Mouse (Mus musculus): Measurements from ENCODE around the gene Lmna. TPM values are rescaled to one million over a fixed set of nuclear protein-coding genes. Genes with fewer than 3 reads are reported as not detected.
A peak's percentile ranks its signal among the peaks of the same experiment; 100 is the strongest.

Lmna gene
- total RNA-seq, 2 experiments from 2014 or later, result 9.0 to 45.6 TPM

DNA sequence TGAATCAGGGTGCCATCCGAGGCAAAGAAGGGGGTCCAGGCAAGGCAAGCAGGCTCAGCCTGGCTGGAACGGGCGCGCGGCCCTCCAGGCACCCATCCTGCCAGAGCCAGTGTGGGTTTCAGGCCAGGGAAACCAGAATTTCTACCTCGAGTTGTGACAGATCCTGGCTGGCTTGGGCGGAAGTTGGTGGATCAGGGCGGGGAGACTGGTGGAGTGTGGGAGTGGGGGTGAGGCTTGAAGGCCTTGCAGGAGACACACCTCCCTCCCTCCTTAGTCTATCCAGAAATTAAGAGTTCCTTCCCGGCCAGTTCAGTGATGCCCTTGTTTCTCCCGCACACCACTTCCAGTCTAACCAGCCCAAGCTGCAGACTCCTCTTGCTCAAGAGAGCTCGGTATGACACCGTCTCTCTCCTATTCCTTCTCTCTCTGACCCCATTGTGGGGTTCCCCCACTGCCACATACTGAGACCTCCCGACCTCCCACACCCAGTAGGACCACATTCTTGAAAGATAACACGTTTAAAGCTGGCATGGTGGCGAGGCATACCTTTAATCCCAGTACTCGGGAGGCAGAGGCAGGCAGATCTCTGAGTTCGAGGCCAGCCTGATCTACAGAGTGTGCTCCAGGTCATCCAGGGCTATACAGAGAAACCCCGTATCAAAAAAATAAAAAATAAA is 54.0 kb downstream of the Lmna start:
- no peak for ATAC-seq (replicated peaks; ENCODE audit: low FRiP score, poor library complexity, severe bottlenecking)

DNA sequence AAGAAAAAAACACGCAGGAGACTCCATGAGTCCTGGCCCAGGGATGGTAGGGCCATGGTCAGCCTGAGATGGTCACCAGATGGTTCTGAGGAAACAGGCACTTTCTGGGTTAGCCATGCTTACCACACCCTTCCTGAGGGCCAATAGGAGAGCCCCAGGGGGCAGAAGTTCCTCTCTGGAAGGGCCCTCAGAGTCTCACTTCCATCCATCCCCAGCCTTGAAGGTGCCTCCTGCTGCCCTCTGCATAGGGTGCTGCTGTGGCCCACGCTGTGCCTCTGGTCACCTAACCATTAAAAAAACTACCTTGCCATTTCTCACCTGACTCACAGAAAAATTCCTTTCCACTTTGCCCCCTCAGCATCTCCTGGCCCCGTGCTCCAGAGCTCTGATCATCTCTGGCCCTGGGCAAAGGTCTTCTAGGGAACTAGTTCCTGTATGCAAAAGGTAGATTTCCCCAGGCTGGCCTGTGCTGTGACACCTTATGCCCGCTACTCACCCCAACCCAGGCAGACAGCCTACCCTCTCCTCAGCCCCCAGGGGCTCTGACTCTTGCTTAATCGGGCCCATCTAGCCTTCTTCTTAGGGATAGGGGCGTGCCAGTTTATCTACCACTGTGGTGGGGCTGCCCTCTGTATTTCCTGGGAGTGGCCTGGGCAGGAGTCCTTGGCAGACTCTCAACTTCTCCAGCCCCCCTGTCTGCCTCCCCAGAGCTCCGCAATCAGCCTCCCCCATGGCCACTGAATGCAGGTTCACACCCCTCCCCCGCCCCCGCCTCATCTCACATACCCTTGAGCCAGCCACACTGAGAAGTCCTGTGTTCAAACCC is 54.8 kb downstream of the Lmna start:
- ATAC-seq (replicated peaks; ENCODE audit: low FRiP score, poor library complexity, severe bottlenecking), result no peak

DNA sequence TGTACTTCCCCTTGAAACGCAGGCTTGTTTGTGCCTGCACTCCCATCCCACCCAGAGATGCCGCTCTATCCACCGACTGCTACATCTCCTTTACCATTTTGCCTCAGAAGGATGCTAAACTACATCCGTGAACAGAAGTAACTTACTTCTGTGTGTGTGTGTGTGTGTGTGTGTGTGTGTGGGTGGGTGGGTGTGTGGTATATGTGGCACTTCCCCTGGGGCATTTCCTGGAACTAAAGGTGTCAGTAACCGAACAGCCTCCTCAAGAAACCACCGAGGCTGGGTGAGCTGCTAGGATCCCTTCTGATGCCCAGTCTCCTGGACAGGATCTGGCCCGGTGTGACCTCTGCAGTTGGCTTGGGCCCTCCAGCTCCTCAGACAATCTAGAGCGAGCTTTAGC is 55.8 kb downstream of the Lmna start:
- no peak for ATAC-seq (replicated peaks; ENCODE audit: low FRiP score, poor library complexity, severe bottlenecking)

DNA sequence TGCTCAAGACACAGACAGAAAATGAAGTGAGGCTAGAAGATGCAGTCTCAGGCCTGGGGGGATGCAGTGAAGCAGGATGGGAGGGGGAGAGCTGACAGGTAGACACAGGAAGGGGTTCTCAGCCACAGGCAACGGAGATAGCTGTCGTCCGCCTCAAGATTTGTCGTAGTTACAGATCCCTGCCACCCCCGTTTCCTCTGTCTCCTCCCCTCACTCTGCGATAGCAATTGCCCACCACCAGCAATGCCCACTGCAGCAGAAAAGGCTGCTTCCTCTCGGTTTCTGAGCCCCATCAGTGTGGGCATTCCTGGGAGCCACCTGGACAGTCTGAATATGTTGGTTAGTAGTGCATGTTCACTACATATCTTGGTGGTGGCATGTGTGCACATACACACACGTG is 56.4 kb downstream of the Lmna start:
- no peak for ATAC-seq (replicated peaks; ENCODE audit: low FRiP score, poor library complexity, severe bottlenecking)

DNA sequence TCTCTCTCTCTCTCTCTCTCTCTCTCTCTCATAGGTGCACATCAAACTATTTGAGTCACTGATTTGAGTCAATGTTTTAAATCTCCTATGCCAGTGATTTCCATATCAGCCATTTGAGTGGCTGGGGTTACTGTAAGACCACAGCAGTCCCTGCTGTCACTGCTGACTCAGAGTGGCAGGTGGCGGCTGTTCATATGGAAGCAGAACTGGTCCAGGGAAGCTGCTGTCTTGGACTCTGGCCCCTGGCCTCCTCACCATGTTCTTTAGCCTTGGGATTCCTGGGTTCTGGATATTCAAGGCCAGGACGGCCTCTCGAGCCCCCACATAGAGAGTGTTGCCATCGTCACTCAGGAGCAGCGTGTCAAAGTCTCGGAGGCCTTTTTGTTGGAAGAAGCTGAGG is 57.0 kb downstream of the Lmna start:
- ATAC-seq (replicated peaks; ENCODE audit: low FRiP score, poor library complexity, severe bottlenecking), result no peak

DNA sequence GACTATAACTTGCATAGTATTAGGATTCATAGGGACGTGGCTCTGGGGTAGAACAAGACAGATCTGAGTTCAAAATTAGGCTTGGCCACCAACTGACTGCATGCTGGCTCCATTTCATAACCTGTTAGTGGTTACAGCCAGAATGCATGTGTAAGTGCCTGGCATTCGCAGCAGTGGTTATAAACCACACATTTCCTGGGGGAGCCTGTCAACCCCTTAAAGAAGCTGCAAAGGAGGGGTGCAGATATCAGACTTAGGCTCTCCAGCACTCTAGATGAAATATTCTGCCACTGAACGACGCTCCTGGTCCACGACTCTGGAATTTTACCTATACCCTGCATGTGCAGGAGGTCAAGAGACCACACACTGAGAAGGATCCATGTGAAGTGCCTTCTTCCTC is 57.5 kb downstream of the Lmna start:
- ATAC-seq (replicated peaks; ENCODE audit: low FRiP score, poor library complexity, severe bottlenecking), result no peak

DNA sequence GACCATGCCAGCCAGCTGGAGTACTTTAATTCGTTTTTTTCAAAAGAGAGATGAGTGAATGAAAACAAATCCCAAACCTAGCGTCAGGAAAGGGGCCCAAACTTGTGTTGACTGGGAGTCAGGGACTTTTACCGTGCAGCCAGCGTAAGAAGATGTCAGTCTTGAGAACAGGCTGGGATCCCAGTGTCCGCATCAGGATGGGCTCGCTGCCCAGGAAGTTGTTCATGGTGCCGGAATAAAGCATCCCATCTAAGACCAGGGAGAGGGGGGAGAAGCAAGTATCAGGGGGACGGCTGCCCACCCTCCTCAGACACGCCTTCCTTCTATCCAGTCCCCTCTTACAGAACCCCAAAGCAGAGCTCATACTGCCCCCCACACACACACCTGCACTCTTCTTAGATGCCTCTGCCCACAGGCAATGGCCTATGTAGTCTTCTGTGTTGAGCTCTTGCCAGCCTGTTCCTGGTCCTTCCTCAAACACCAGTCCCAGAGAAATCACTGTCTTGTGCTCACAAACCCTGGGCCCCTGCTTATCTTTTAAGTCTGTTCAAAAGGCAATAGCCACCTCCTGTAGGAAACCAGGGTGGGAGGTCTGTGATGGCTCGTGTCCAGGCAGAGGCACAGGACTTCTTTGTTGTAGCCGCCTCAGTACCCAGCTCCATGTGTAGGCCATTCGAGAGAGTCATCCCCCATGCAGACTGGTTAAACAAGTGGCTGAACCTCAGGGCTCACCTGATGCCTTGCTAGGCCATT is 59.2 kb downstream of the Lmna start:
- no peak for ATAC-seq (replicated peaks; ENCODE audit: low FRiP score, poor library complexity, severe bottlenecking)

DNA sequence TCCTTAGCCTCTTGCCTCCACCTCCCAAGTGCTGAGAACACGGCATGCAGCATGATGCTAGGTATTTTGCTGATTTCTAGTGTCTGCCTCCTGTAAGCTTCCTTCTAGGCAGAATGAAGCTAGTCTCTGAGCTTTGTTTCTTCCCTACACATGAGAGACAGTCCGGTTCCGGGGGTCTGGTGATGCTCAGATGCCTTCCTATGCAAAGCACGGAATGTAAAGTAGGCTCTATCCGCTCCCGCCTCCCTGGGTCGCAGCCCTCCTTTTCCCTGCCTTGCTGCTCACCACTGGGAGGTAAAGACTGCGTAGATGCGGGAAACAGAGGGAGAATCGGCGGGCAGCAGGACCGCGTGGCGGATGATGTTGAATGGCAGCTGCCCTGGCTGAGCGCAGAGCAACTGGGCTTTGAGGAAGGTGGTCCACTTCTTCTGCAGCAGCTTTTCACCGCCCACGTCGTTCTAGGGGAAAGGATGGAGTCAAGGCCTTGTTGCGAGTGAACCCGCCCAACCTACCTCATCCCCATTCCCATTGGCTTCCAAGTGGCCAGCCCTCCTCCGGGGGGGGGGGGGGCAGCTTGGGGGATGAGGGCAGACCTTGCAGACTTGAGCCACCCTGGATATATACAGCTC is 60.2 kb downstream of the Lmna start:
- no peak for ATAC-seq (replicated peaks; ENCODE audit: low FRiP score, poor library complexity, severe bottlenecking)

DNA sequence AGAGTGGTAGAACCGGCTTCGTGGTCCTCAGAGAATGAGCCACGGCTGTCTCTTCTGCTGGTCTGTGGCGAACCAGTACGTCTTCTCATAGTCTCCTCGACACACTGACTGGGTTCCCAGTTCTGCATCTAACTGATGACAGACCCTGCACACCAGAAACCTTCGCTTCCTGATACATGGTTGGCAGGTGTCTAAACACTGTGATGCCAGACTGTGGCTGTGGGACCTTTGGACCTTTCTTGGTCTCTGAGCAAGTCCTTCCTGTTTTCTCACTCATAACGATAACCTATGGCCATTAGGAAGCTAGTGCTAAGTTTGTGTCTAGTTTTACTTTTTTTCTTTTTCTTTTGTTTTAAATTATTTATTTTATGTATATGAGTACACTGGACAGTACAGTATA is 61.3 kb downstream of the Lmna start:
- ATAC-seq (replicated peaks; ENCODE audit: low FRiP score, poor library complexity, severe bottlenecking), result no peak

DNA sequence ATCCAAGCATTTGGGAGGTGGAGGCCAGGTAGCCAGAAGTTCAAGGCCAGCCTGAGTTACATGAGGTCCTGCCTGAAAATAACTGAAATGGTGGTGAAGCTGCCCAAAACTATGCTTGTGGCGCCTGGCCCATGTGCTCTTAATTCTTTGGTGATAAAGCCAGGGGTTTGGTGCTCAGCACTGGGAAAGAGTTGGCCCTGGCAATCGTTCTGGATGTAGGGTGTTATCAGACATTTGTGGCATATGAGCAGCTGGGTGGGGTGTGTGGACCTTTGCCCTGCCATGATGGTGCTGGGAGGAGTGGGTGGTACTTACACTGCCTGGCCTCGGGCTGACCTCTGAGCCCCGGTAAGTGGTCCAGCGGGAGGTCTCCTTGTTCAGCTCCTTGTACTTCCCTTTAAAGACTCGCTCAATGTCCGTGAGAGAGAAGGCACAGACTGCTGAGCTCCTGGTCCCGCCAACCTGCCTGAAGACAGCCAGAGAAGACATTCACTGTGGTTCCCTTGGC is 62.0 kb downstream of the Lmna start:
- ATAC-seq (replicated peaks; ENCODE audit: low FRiP score, poor library complexity, severe bottlenecking), result no peak

DNA sequence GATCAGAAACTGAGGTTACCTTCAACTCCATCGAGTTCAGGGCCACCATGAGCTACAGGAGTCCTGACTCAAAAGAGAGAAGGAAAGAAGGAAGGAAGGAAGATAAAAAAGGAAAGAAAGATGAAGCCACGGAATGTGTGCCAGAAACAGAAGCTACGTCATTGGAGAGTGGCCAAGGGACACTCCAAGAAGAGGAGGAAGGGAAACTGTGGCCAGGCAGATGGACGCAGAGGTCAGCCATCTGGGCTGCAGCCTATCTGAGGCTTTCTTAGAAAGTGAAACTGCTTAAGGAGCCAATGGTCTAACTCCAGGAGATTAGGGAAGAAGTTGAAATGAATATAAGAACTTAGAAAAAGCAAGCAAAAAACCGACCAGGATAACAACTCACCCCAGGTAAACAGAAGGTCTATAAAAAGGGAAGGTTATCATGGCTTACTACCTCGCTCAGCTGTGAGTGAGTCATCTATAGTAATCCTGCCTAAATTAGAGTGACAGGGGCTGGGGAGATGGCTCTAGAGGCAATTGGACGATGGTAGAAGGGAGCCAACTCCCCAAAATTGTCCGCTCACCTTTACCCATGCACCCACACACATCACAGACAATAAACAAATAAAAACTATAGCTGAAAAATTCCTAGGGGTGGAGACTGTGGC is 63.2 kb downstream of the Lmna start:
- no peak for ATAC-seq (replicated peaks; ENCODE audit: low FRiP score, poor library complexity, severe bottlenecking)

DNA sequence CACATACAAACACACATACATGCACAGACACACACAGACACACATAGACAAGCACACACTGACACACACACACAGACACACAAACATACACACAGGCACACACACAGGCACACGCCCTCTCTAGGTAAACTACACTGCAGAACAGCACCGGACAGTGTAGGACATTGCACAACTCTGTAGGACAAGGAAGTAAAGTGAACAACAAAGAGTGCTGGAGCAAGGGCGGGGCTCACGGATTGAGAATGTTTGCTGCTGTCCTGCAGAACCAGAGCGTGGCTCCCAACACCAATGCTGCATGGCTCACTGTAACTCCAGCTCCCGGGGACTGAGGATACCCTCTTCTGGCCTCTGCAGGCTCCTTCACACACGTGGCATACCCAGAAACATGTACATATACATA is 66.9 kb downstream of the Lmna start:
- ATAC-seq (replicated peaks; ENCODE audit: low FRiP score, poor library complexity, severe bottlenecking), result no peak

DNA sequence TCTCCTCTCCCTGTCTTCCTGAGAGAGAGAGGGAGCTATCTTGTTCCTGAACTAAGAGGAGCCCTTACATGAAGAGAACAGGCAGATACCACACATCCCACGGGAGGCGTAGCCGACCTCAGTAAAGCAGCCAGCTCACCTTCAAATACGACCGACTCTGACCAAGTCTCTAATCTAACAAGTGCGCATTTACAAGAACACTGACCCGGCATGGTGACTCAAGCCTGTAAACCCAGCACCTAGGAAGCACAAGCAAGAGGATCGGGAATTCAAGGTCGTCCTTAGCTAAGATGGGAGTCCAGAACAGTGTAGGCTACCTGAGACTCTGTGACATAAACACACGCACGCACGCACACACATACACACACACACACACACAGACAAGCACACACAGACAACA is 67.3 kb downstream of the Lmna start:
- ATAC-seq (replicated peaks; ENCODE audit: low FRiP score, poor library complexity, severe bottlenecking), result no peak

DNA sequence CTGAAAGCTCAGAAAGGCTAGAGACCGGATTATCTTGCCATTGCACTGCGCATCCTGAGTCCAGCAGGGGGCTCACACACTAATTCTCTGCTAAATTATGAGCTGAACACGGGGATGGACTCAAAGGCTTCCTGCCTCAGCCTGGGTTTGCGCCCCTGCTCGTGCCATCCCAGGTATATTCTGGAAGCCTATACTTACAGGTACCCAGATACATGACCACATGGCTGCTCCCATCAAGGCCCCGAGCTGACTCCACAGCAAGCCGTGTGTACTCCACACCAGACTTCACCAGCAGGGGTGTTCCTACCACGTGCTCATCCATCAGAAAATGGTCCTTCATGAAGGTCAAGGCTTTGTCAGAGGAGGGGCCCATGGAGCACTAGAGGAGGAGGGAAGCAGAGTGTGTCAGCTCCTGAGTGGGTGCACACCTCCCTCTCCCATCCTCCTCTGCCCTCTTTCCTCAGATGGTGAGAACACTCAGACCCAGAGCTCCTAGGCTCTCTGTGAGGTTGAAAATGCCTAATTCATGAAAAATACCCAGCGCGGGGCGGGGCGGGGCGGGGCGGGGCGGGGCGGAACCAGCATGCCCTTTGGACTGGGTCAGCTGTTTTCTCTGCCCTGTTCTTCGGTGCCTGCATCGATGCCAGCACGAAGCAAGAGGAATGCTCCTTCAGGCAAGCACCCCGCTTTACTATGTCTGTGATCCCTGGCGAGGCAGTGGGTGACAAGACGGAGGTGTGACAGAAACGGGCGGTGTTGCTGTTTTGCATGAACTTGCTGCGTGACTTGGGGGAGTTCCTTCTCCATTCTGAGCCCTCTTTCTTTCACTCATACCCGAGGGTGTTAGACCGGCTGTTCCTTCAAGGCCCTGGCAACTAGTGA is 69.0 kb downstream of the Lmna start:
- ATAC-seq (replicated peaks; ENCODE audit: low FRiP score, poor library complexity, severe bottlenecking), result no peak

DNA sequence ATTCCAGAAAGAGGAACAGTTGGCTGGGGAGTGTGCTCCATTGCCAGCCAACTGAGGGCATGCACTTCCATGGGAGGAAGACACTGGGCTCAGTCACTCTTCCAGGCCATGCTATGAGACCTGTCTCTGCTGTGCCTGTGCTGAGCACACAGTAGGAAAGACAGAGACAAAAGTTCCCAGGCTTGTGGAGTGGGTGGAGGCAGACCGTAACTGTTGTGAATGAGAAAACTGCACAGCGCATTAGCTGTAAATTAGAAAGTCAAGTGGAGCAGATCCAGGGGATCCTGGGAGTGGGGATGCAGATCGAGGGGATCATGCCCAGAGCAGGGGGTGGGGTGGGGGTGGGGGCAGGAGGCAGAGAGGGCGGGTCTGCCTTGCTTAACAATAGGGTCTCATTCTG is 70.2 kb downstream of the Lmna start:
- no peak for ATAC-seq (replicated peaks; ENCODE audit: low FRiP score, poor library complexity, severe bottlenecking)

DNA sequence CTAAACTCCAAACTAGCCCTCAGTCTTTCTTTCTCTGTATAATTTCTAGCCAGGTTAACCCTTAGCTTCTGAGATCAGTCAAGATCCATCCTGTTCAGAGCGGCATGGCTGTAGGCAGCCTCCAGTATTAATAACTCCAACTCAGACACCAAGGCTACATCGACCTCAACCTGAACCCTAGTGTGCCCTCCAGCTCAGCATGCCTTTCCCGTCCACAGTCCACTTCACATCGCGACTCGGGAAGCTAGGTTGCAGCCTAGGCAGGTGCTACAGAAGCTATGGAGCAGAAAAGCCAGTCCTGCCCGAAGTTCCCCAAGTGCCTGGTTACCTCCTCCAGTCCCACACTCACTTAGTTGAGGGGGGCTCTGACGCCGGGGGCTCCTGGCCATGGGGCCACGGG is 72.3 kb downstream of the Lmna start:
- no peak for ATAC-seq (replicated peaks; ENCODE audit: low FRiP score, poor library complexity, severe bottlenecking)

DNA sequence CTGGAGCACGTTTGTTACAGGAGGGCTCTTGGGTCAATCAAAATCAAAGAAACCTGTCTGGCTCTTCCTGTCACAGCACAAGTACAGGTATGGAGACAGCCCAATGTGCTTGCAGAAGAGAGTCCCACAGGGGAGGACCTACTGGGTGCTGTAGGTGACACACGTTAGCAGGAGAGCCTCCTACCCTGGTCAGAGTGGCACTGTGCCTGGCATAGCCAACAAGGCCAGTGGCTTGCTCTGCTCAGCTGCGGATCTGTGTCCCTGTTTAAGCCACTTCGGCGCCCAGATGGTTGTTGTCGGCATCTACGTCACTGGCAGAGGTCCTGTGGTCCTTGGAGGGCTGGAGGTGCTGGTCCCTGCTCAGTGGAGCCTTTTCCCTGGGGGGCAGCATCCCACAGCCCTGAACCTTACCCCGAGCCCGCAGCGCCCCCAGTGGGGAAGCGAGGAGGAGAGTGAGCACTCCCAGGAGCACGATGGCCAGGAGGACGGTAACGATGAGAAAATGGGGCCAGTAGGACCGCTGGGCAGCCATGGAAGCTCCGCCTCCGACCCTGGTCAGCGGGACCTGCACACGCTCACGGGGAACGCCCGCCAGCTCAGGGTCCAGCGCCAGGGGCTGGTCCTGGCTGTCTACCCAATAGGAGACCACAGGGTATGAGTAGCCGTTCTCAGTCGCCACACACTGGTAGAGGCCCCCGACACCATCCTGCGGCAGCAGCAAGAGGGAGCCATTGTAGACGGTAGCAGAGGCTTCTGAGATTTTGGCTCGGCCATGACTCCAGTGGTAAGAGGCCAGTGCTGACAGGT is 73.2 kb downstream of the Lmna start:
- peak; percentile 64 for ATAC-seq (replicated peaks; ENCODE audit: low FRiP score, poor library complexity, severe bottlenecking)

DNA sequence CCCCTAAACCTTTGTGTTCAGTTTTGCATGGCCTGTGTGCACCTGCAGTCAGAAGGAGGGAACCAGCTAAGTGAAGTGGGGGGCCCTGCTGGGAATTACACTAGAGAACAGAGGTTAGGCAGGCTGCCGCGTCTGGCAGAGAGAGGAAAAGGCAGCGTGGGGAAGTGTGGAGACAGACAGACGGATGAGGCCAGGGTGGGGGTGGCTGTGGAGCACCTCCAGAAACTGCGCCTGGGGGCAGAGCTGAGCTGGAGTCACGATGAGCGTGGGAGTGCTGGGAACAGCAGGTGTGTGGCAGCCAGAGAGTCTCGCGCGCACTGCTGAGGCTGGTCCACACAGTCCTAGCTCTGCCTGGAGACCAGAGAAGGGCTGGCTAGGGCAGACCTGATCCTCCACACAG is 74.2 kb downstream of the Lmna start:
- no peak for ATAC-seq (replicated peaks; ENCODE audit: low FRiP score, poor library complexity, severe bottlenecking)

Measured in erythroblast, adult 5-6 weeks (primary cell).